Mouse (Mus musculus) spleen, adult 2 months (tissue): ENCODE results near the gene Ly6g6e.
"Not testable (repeated sequence)": the region's sequence is repeated elsewhere in the genome, so short reads cannot be mapped to it uniquely, and the experiment has no call there.

Source experiments
- CTCF ChIP-seq: fragments of 200-500 bp; IDR thresholded peaks from 2 replicates; pipeline ENCODE4 v1.5.1; 2011; ENCODE audit warnings: mild to moderate bottlenecking, inconsistent platforms; ENCODE audit not compliant: insufficient read depth, insufficient read length, insufficient replicate concordance; ENCODE audit errors: extremely low read depth
- POLR2A ChIP-seq: fragments of 200-500 bp; IDR thresholded peaks from 2 replicates; pipeline ENCODE4 v1.6.1; 2011; ENCODE audit warnings: low read depth, low read length, inconsistent platforms

- TF ChIP-seq CTCF, POLR2A: not testable (repeated sequence)
These were observed 47.7 kb downstream of the Ly6g6e start for GRCm38 (mm10) chr17:35124261-35124896.
